Mouse (Mus musculus): ENCODE results near the gene 9130204L05Rik. TPM values are rescaled to one million over a fixed set of nuclear protein-coding genes. Genes with fewer than 3 reads are reported as not detected.

Gene 9130204L05Rik
- not detected for total RNA-seq (2022)

DNA sequence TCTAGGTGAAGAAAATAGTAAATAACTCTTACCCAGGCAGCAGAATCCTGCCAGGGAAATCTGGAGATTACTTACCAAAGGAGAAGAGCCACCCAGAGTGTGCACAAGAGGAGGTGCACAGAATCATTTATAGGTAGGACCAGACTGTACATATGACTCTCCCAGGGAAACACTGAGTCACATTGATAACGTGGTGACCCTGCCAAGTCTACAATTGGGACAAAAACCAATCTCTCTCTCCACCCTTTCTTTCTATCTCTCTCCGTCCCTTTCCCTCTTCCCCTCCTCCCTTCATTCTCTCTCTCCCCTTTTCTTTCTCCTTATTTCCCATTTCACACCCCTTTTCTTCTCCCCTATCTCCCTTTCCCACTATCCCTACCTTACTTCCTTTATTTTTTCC is at the start of gene 9130204L05Rik:
TSS of gene 9130204L05Rik (minus strand) at position 101 of the 400 bp plus-strand sequence.
- DNase-seq (ENCODE audit: low spot score in 2 of 2), result no peak

DNA sequence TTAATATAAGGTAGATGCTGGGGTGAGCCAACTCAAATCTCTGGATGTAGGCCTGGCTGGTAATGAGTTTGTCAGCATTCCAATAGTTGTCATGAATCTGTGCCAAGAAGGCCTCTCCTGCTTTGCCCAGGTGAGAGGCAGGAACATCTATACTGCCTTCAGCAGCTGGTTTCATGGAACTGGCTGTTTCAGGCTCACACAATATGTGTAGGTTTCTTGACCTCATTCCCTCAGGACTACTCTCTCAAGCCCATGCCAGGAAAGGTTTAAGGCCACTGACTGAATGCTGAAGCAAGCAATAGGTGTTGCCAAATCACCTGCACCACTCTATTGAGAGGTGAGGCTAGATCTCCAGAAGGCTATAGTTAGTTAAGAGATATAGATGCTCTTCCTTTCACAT is 18.1 kb upstream of the 9130204L05Rik start:
- DNase-seq (ENCODE audit: low spot score in 2 of 2), result no peak

DNA sequence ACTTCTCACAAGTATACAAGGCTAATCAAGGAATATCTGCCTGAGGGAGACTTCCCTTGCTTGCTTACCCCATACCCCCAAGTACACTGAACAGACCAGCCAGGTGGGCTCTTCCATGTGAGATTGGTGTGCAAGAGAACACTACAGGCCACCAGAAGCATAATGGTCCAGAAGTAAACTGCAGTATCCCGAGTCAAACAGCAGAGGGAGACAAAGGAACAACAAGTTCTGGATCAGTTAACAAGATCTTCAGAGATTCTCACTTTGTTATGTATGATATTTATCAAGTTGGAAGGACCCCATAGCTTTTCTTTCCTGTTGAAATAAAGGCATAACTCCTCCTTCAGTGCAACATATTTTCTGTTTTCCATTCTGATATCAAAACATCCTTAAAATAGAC is 31.4 kb downstream of the 9130204L05Rik start:
- DNase-seq (ENCODE audit: low spot score in 2 of 2), result no peak

DNA sequence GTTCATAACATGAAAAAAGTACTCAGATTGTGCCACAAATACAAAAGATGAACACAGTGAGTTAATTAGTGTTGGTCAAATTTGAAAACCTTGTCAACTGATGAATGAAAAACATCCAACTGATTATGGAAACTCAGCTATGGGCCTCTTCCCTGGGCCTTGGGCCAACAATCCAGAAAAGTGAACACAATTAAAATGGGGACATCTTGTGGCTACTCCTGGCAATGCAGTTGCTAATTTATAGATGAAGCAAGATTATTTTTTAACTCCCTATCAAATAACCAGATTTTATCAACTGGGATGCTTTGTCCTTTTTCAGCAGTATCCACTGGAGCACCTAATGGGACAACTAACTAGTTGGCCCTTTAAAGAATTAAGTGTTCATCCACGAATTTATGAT is 37.9 kb downstream of the 9130204L05Rik start:
- DNase-seq (ENCODE audit: low spot score in 2 of 2), result no peak
